Mouse (Mus musculus): ENCODE results near the gene Tmem150a. TPM values are rescaled to one million over a fixed set of nuclear protein-coding genes. Genes with fewer than 3 reads are reported as not detected.

Tmem150a gene
- total and polyA plus RNA-seq, 2 experiments from 2014 or later = 12.9 to 28.5 TPM

- ATAC-seq (ENCODE audit: low FRiP score) = no peak
- Histone ChIP-seq H3K4me1 (ENCODE audit: insufficient read depth, low read length) (peaks cover 8% of the 10 kb centered on the region), H3K27ac (ENCODE audit: low read depth, low read length) (no peak overlapping the region), H3K4me2 (ENCODE audit: low read depth, low read length, poor library complexity, severe bottlenecking) (no peak overlapping the region), H3K4me3 (ENCODE audit: low read depth, low read length) (no peak overlapping the region), H3K27me3 (ENCODE audit: insufficient read depth, low read length) (no peaks in the 10 kb centered on the region), H3K9ac (replicated peaks; ENCODE audit: low read length, poor library complexity, severe bottlenecking) (no peak overlapping the region), H3K36me3 (ENCODE audit: insufficient read depth, low read length) (peaks cover 27% of the 10 kb centered on the region), H3K9me3 (ENCODE audit: low read length) (no peaks in the 10 kb centered on the region)
- no peak for TF ChIP-seq CTCF (IDR thresholded peaks at IDR 0.05)
- DNase-seq (ENCODE audit: low spot score) = no peak
- WGBS = 56% methylated on average over 7 of the region's 7 CpGs
Measured at GRCm38 (mm10) chr6:72360599-72360935, 5.3 kb downstream of the Tmem150a start.

GRCm38 (mm10) chr6:72361121-72361551 lies 5.9 kb downstream of the Tmem150a start:
- 78% methylated on average over 5 of the region's 5 CpGs for WGBS
- ATAC-seq (ENCODE audit: low FRiP score) (no peak), DNase-seq (ENCODE audit: low spot score) (no peak)
- Histone ChIP-seq H3K27me3 (ENCODE audit: insufficient read depth, low read length) (no peaks in the 10 kb centered on the region), H3K9me3 (ENCODE audit: low read length) (no peaks in the 10 kb centered on the region), H3K27ac (ENCODE audit: low read depth, low read length) (no peak overlapping the region), H3K4me3 (ENCODE audit: low read depth, low read length) (peak overlapping the region; percentile 72), H3K36me3 (ENCODE audit: insufficient read depth, low read length) (peaks cover 27% of the 10 kb centered on the region), H3K4me1 (ENCODE audit: insufficient read depth, low read length) (peaks cover 8% of the 10 kb centered on the region), H3K9ac (replicated peaks; ENCODE audit: low read length, poor library complexity, severe bottlenecking) (no peak overlapping the region; the same call in 1 of the 2 replicates), H3K4me2 (ENCODE audit: low read depth, low read length, poor library complexity, severe bottlenecking) (peak overlapping the region; percentile 77)
- TF ChIP-seq CTCF (IDR thresholded peaks at IDR 0.05) = no peak

GRCm38 (mm10) chr6:72362132-72363028 lies 7.1 kb downstream of the Tmem150a start:
- Histone ChIP-seq H3K4me3 (ENCODE audit: low read depth, low read length) (peak overlapping the region; percentile 72), H3K36me3 (ENCODE audit: insufficient read depth, low read length) (peaks cover 24% of the 10 kb centered on the region), H3K9me3 (ENCODE audit: low read length) (no peaks in the 10 kb centered on the region), H3K27me3 (ENCODE audit: insufficient read depth, low read length) (no peaks in the 10 kb centered on the region), H3K9ac (replicated peaks; ENCODE audit: low read length, poor library complexity, severe bottlenecking) (peak overlapping the region; percentile 68), H3K4me1 (ENCODE audit: insufficient read depth, low read length) (peaks cover 8% of the 10 kb centered on the region), H3K27ac (ENCODE audit: low read depth, low read length) (peak overlapping the region; percentile 66), H3K4me2 (ENCODE audit: low read depth, low read length, poor library complexity, severe bottlenecking) (peak overlapping the region; percentile 77)
- TF ChIP-seq CTCF (IDR thresholded peaks at IDR 0.05) = peak; percentile 68
- under 1% methylated on average over 42 of the region's 42 CpGs for WGBS
- peak; percentile 99 for ATAC-seq (ENCODE audit: low FRiP score)
- peak; percentile 99 for DNase-seq (ENCODE audit: low spot score)

- Histone ChIP-seq H3K27me3 (ENCODE audit: insufficient read depth, low read length) (no peaks in the 10 kb centered on the region), H3K9me3 (ENCODE audit: low read length) (no peaks in the 10 kb centered on the region), H3K4me2 (ENCODE audit: low read depth, low read length, poor library complexity, severe bottlenecking) (no peak overlapping the region), H3K4me3 (ENCODE audit: low read depth, low read length) (no peak overlapping the region), H3K9ac (replicated peaks; ENCODE audit: low read length, poor library complexity, severe bottlenecking) (no peak overlapping the region), H3K4me1 (ENCODE audit: insufficient read depth, low read length) (peaks cover 8% of the 10 kb centered on the region), H3K27ac (ENCODE audit: low read depth, low read length) (no peak overlapping the region), H3K36me3 (ENCODE audit: insufficient read depth, low read length) (peaks cover 11% of the 10 kb centered on the region)
- ATAC-seq (ENCODE audit: low FRiP score) = no peak
- 41% methylated on average over 7 of the region's 7 CpGs for WGBS
- no peak for DNase-seq (ENCODE audit: low spot score)
- TF ChIP-seq CTCF (IDR thresholded peaks at IDR 0.05) = peak; percentile 29
Measured at GRCm38 (mm10) chr6:72364009-72364408, 8.8 kb downstream of the Tmem150a start.

- TF ChIP-seq CTCF (IDR thresholded peaks at IDR 0.05) = no peak
- WGBS = 72% methylated on average over 6 of the region's 6 CpGs
- H3K4me2 ChIP-seq (ENCODE audit: low read depth, low read length, poor library complexity, severe bottlenecking) = no peak overlapping the region
- ATAC-seq (ENCODE audit: low FRiP score) (no peak), DNase-seq (ENCODE audit: low spot score) (no peak)
- no peaks in the 10 kb centered on the region for H3K9me3 ChIP-seq (ENCODE audit: low read length)
- peaks cover 8% of the 10 kb centered on the region for H3K4me1 ChIP-seq (ENCODE audit: insufficient read depth, low read length)
- H3K27me3 ChIP-seq (ENCODE audit: insufficient read depth, low read length) = no peaks in the 10 kb centered on the region
- H3K27ac ChIP-seq (ENCODE audit: low read depth, low read length) = no peak overlapping the region
- H3K9ac ChIP-seq (replicated peaks; ENCODE audit: low read length, poor library complexity, severe bottlenecking) = no peak overlapping the region
- H3K36me3 ChIP-seq (ENCODE audit: insufficient read depth, low read length) = peaks cover 6% of the 10 kb centered on the region
- H3K4me3 ChIP-seq (ENCODE audit: low read depth, low read length) = no peak overlapping the region
Measured at GRCm38 (mm10) chr6:72364985-72365384, 9.7 kb downstream of the Tmem150a start.

GRCm38 (mm10) chr6:72366304-72366703 lies 11.1 kb downstream of the Tmem150a start:
- Histone ChIP-seq H3K27me3 (ENCODE audit: insufficient read depth, low read length) (no peaks in the 10 kb centered on the region), H3K4me3 (ENCODE audit: low read depth, low read length) (no peak overlapping the region), H3K9me3 (ENCODE audit: low read length) (no peaks in the 10 kb centered on the region), H3K4me1 (ENCODE audit: insufficient read depth, low read length) (peaks cover 5% of the 10 kb centered on the region), H3K27ac (ENCODE audit: low read depth, low read length) (no peak overlapping the region), H3K4me2 (ENCODE audit: low read depth, low read length, poor library complexity, severe bottlenecking) (no peak overlapping the region), H3K36me3 (ENCODE audit: insufficient read depth, low read length) (no peaks in the 10 kb centered on the region), H3K9ac (replicated peaks; ENCODE audit: low read length, poor library complexity, severe bottlenecking) (no peak overlapping the region)
- WGBS = 63% methylated on average over 3 of the region's 3 CpGs
- DNase-seq (ENCODE audit: low spot score) (no peak), ATAC-seq (ENCODE audit: low FRiP score) (no peak)
- TF ChIP-seq CTCF (IDR thresholded peaks at IDR 0.05) = no peak

All from midbrain, postnatal 0 days (tissue).